Mouse (Mus musculus) forebrain, embryonic 12.5 days (tissue): ENCODE data around the gene Gm49358. TPM values are rescaled to one million over a fixed set of nuclear protein-coding genes. Genes with fewer than 3 reads are reported as not detected.
A peak's percentile ranks its signal among the peaks of the same experiment; 100 is the strongest.

Experiments used
- ATAC-seq: fragments of 200-750 bp; cut with Nextera tagmentation; 2 replicates; pipeline ENCODE4 v1.8.0; 2017; ENCODE audit warnings: moderate TSS enrichment; ENCODE audit not compliant: low FRiP score
- H3K27ac ChIP-seq: fragments of 300-500 bp; sonication (generic); 2 replicates; pipeline ENCODE4 v1.5.1; 2016; ENCODE audit warnings: mild to moderate bottlenecking
- H3K27me3 ChIP-seq: fragments of 300-500 bp; sonication (generic); 2 replicates; pipeline ENCODE4 v1.6.1; 2016; ENCODE audit warnings: mild to moderate bottlenecking
- H3K36me3 ChIP-seq: fragments of 300-500 bp; sonication (generic); replicated peaks from 2 replicates; pipeline ENCODE4 v1.6.1; 2016; ENCODE audit warnings: mild to moderate bottlenecking
- H3K4me1 ChIP-seq: fragments of 300-500 bp; sonication (generic); 2 replicates; pipeline ENCODE4 v1.6.1; 2016
- H3K4me2 ChIP-seq: fragments of 300-500 bp; sonication (generic); 2 replicates; pipeline ENCODE4 v1.6.1; 2016; ENCODE audit warnings: mild to moderate bottlenecking, moderate library complexity
- H3K4me3 ChIP-seq: fragments of 300-500 bp; sonication (generic); replicated peaks from 2 replicates; pipeline ENCODE4 v1.5.1; 2016; ENCODE audit warnings: mild to moderate bottlenecking
- H3K9ac ChIP-seq: fragments of 300-500 bp; sonication (generic); 2 replicates; pipeline ENCODE4 v1.6.1; 2016; ENCODE audit warnings: mild to moderate bottlenecking
- H3K9me3 ChIP-seq: fragments of 300-500 bp; sonication (generic); 2 replicates; pipeline ENCODE4 v1.6.1; 2016
- WGBS: fragments of 180-500 bp; shearing (Covaris S2); methylation state at CpG from one replicate; pipeline ENCODE4 v1.1.7; 2016; 5-methylcytosine and 5-hydroxymethylcytosine counted together
- polyA plus RNA-seq: library from polyadenylated mRNA; unstranded; fragments of >200 nt; fragmentation: Nextera tagmentation; extraction: Ambion mirVana; gene quantifications from 2 replicates; pipeline ENCODE4 v1.2.1, GENCODE M21; 2016

The Gm49358 gene
- polyA plus RNA-seq, 1 experiment from 2014 or later, result not detected

DNA sequence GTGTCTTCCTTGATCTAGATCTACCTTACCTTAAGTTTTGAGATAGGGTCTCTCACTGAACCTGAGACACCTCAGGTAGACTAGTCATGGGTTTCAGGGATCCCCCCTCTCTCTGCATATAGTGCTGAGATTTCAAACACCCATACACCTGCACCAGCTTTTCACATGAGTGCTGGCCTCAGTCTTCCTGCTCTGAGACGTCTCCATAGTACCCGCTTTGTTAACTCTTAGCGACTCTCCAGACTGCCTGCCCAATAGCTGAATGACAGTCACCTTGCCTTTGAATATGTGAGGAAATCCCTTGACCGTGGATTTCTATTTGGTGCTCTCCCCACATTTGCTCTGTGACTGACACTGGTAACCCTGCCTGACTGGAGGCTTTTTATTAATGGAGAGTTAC is 30.4 kb downstream of the Gm49358 start:
- Histone ChIP-seq H3K9me3 (no peaks in the 10 kb centered on the region), H3K27me3 (no peaks in the 10 kb centered on the region), H3K4me1 (no peaks in the 10 kb centered on the region), H3K27ac (no peak overlapping the region), H3K36me3 (no peaks in the 10 kb centered on the region), H3K4me2 (no peak overlapping the region), H3K4me3 (no peak overlapping the region), H3K9ac (no peak overlapping the region)
- 89% methylated on average over 4 of the region's 4 CpGs for WGBS
- no peak for ATAC-seq

DNA sequence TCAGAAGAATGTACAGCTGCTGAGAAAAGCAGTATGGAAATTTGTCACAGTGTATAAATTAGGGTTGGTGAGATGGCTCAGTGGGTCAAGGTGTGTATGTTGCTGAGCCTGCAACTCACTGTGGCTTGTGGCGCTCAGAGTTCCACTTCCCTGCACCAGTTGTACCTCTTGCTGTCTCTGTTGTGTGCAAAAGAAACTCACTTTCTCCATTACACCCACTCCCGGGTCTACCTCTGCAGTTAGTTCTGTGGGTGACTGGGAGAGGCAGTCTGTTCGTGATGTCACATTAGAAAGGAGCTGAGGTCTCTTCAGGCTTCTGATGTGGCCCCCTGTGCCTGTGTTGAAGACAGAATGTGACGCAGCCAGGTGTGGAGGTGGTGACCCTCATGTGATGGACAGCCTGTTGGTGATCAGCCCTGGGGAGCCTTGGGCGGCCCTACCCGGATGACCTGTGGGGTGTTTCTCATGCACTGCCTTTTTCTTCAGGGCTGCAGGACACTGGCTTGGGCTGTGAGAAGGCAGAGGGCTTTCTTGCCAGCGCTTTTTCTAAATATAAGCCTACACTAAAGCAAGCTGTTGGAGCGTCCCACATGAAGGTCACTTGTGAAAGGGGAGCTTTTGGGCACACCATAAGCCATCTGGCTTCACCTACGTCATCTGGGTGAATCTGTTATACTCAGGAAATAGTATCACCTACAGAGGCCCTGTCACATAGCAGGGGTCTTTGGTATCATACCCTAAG is 31.2 kb downstream of the Gm49358 start:
- H3K4me2 ChIP-seq, result no peak overlapping the region
- H3K27me3 ChIP-seq, result no peaks in the 10 kb centered on the region
- no peaks in the 10 kb centered on the region for H3K4me1 ChIP-seq
- no peak overlapping the region for H3K4me3 ChIP-seq
- H3K36me3 ChIP-seq, result no peaks in the 10 kb centered on the region
- WGBS, result 90% methylated on average over 9 of the region's 9 CpGs
- H3K9ac ChIP-seq, result no peak overlapping the region
- H3K9me3 ChIP-seq, result no peaks in the 10 kb centered on the region
- no peak for ATAC-seq
- H3K27ac ChIP-seq, result no peak overlapping the region

DNA sequence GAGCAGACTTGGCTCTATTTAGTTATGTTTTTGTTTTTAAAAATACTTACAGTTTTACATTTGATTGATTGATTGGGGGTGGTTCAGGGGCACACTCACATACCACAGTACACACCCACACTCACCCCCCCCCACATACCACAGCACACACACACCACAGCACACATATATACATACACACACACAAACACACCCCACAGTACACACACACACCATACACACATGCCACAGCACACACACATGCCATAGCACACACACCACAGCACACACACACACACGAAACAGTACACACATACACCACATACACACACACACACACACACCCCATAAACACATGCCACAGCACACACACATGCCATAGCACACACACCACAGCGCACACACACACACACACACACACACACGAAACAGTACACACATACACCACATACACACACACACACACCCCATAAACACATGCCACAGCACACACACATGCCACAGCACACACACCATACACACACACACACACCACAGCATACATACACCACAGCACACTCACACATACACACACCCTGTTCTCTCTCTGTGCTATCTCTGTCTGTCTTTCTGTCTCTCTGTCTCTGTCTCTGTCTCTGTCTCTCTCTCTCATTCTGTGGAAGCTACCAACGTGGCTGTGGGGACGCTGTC is 32.4 kb downstream of the Gm49358 start:
- Histone ChIP-seq H3K4me2 (no peak overlapping the region), H3K36me3 (no peaks in the 10 kb centered on the region), H3K4me1 (no peaks in the 10 kb centered on the region), H3K27me3 (no peaks in the 10 kb centered on the region), H3K4me3 (no peak overlapping the region), H3K9ac (no peak overlapping the region), H3K9me3 (no peaks in the 10 kb centered on the region), H3K27ac (no peak overlapping the region)
- no peak for ATAC-seq
- 93% methylated on average over 5 of the region's 5 CpGs for WGBS

- Histone ChIP-seq H3K4me2 (no peak overlapping the region), H3K9ac (no peak overlapping the region), H3K27me3 (no peaks in the 10 kb centered on the region), H3K27ac (no peak overlapping the region), H3K9me3 (no peaks in the 10 kb centered on the region), H3K36me3 (no peaks in the 10 kb centered on the region), H3K4me1 (peaks cover 6% of the 10 kb centered on the region; the same call in 1 of the 2 replicates), H3K4me3 (no peak overlapping the region)
- no peak for ATAC-seq
- 95% methylated on average over 1 of the region's 1 CpGs for WGBS
Observed at GRCm38 (mm10) chr10:86807362-86807761, 43.6 kb downstream of the Gm49358 start.

DNA sequence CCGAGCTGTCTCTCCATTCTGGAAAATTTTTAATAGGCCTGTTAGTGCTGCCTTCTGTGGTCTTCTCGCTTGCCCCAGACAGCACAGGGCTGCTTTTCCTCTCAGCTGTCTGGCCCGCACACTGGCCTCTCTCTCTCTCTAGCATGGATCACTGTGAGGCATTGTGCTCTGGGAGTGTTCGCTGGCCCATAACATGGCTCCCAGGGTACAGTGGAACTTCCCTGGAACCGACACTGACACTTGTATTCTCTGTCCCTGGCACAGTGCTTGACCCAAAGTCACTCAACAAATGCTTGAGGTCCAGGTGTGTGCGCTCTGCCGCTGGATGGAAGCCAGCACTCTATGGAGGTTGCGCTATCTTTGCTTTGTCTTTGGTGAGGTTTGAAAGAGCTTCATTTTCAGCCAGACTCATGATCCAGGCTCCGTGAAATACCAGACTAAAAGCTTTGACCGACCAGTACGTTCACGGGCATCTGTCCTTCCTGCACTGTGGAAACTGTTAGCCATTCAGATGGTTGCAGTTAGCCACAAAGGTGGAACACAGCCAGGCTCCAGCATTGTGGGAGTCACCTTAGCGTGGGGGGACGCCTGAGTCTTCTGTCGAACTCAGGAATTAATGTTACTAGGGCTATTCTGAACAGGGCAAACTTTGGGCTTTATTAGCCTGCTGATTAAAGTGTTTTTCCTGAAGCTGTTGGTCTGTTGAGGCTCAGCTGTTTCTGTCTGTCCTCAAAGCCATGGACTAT is 44.4 kb downstream of the Gm49358 start:
- peaks cover 6% of the 10 kb centered on the region; the same call in 1 of the 2 replicates for H3K4me1 ChIP-seq
- no peaks in the 10 kb centered on the region for H3K9me3 ChIP-seq
- H3K36me3 ChIP-seq, result 0 out of 2 replicates have a peak, but pooled peaks cover 4% of the 10 kb centered on the region
- H3K9ac ChIP-seq, result no peak overlapping the region
- 82% methylated on average over 15 of the region's 15 CpGs for WGBS
- 0 out of 2 replicates have a peak, but pooled peaks have one; percentile 14 for ATAC-seq
- no peaks in the 10 kb centered on the region for H3K27me3 ChIP-seq
- H3K4me3 ChIP-seq, result no peak overlapping the region
- H3K27ac ChIP-seq, result peak overlapping the region; percentile 31; the same call in 1 of the 2 replicates
- H3K4me2 ChIP-seq, result no peak overlapping the region

- Histone ChIP-seq H3K4me1 (peaks cover 6% of the 10 kb centered on the region; the same call in 1 of the 2 replicates), H3K9ac (no peak overlapping the region), H3K27me3 (no peaks in the 10 kb centered on the region), H3K27ac (no peak overlapping the region), H3K9me3 (no peaks in the 10 kb centered on the region), H3K36me3 (0 out of 2 replicates have a peak, but pooled peaks cover 4% of the 10 kb centered on the region), H3K4me2 (no peak overlapping the region), H3K4me3 (no peak overlapping the region)
- WGBS, result 87% methylated on average over 9 of the region's 9 CpGs
- ATAC-seq, result no peak
Observed at GRCm38 (mm10) chr10:86810000-86810399, 46.2 kb downstream of the Gm49358 start.

DNA sequence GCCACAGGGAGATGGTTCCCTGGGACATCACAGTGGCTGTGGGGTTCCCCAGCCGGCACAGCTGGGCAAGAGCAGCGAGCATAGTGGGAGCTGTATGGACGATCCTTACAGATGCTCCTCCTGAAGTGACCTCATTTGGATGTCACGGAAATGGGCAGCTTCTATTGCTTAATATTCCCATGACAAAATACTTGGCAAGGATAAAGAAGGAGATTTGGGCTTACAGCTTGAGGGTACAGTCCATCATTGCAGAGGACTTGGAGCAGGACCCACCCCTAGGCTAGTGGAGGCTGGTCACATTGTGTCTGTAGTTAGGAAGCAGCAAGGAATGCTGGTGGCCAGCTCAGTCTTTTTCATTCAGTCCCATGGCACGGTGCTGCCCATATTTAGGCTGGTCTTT is 46.8 kb downstream of the Gm49358 start:
- no peak overlapping the region for H3K9ac ChIP-seq
- H3K27me3 ChIP-seq, result no peaks in the 10 kb centered on the region
- H3K27ac ChIP-seq, result no peak overlapping the region
- H3K9me3 ChIP-seq, result no peaks in the 10 kb centered on the region
- 92% methylated on average over 5 of the region's 5 CpGs for WGBS
- 0 out of 2 replicates have a peak, but pooled peaks cover 4% of the 10 kb centered on the region for H3K36me3 ChIP-seq
- peaks cover 6% of the 10 kb centered on the region; the same call in 1 of the 2 replicates for H3K4me1 ChIP-seq
- H3K4me3 ChIP-seq, result no peak overlapping the region
- no peak overlapping the region for H3K4me2 ChIP-seq
- ATAC-seq, result no peak

DNA sequence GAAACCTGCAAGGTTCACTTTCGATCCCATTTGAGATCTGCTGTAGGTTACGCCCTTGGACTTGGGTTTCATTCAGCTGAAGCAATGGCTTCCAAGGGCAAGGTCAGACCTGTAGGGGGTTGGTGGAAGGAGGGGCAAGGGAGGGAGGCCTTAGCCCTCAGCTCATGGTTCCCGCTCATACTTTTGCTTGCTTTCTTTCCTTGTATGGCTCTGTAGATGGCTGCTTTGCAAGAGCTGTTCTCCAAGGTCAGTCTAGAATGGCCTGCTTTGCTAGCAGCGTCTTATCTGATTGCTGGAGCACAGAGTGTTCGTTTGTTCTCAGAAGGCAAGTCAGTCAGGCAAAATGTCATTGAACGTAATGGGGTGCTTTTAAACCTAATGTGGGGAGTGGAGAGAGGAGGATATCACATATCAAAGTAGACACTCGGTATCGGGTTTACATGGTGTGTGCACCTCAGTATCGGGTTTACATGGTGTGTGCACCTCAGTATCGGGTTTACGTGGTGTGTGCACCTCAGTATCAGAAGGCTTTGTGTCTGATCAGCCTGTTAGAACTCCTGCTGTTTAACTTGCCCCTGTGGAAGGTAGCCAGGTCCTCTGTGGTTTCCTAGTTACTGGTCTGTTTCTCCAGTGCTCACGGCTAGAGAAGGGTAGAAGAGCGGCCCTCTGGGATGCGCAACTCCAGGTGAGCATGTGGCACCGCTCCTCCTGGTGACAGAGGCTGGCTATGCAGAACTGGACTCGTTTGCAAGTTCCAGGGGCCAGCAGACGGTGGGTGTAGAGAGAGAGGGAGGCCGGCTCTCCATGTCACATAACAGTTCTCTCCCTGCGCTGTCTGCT is 50.7 kb downstream of the Gm49358 start:
- Histone ChIP-seq H3K4me3 (no peak overlapping the region), H3K9ac (no peak overlapping the region), H3K27me3 (no peaks in the 10 kb centered on the region), H3K4me1 (peaks cover 4% of the 10 kb centered on the region), H3K36me3 (0 out of 2 replicates have a peak, but pooled peaks cover 4% of the 10 kb centered on the region), H3K4me2 (no peak overlapping the region), H3K9me3 (no peaks in the 10 kb centered on the region), H3K27ac (no peak overlapping the region)
- 81% methylated on average over 19 of the region's 19 CpGs for WGBS
- no peak for ATAC-seq

DNA sequence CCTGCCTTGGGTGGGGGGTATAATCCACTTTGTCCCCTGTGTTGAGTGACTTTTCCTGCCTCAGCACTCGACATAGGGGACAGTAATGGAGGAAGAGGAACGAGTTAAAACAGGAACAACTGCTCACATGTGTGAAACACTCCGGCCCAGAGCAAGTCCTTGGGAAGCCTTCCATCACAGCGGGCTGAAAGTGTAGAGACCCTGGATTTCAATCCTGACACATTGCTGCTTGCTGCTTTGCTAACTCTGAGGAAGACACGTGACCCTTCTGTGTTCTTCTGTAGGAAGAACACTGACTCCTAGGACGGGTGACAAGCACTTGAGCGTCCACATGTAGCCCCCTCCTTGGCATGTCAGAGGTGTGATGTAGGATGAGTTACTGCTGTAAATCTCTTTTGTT is 51.4 kb downstream of the Gm49358 start:
- Histone ChIP-seq H3K9me3 (no peaks in the 10 kb centered on the region), H3K36me3 (0 out of 2 replicates have a peak, but pooled peaks cover 4% of the 10 kb centered on the region), H3K9ac (no peak overlapping the region), H3K27ac (no peak overlapping the region), H3K4me2 (no peak overlapping the region), H3K4me1 (peaks cover 10% of the 10 kb centered on the region), H3K4me3 (no peak overlapping the region), H3K27me3 (no peaks in the 10 kb centered on the region)
- no peak for ATAC-seq
- 85% methylated on average over 7 of the region's 7 CpGs for WGBS

GRCm38 (mm10) chr10:86819649-86820165 is 55.9 kb downstream of the Gm49358 start:
- H3K4me2 ChIP-seq, result no peak overlapping the region
- no peaks in the 10 kb centered on the region for H3K9me3 ChIP-seq
- H3K36me3 ChIP-seq, result peaks cover 6% of the 10 kb centered on the region
- 31% methylated on average over 8 of the region's 8 CpGs for WGBS
- no peak overlapping the region for H3K4me3 ChIP-seq
- H3K4me1 ChIP-seq, result peaks cover 14% of the 10 kb centered on the region
- no peak for ATAC-seq
- no peaks in the 10 kb centered on the region for H3K27me3 ChIP-seq
- H3K27ac ChIP-seq, result 0 out of 2 replicates have a peak overlapping the region, but pooled peaks have one; percentile 20
- H3K9ac ChIP-seq, result no peak overlapping the region

DNA sequence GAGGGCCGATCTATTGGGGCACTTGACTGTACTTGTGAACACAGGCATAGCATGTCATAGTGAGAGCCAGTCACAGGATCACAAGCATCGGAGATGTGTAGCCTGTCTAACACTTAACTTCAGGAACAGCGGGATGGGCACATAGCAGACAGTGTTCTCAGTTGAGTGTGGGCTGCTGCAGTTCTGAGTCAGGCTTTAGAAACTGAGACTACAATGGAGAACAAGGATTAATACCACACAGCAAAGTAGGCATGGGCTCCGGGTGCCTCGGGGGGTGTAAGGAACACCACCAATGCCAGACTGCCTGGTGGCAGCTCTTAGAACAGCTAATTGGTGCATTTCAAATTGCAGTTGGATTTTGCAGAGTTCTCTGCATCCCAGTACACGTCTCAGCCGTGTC is 57.2 kb downstream of the Gm49358 start:
- H3K4me1 ChIP-seq, result peaks cover 18% of the 10 kb centered on the region
- no peak overlapping the region for H3K4me2 ChIP-seq
- no peaks in the 10 kb centered on the region for H3K27me3 ChIP-seq
- ATAC-seq, result no peak
- H3K36me3 ChIP-seq, result peaks cover 6% of the 10 kb centered on the region
- no peak overlapping the region for H3K27ac ChIP-seq
- H3K9me3 ChIP-seq, result no peaks in the 10 kb centered on the region
- 89% methylated on average over 7 of the region's 7 CpGs for WGBS
- H3K4me3 ChIP-seq, result no peak overlapping the region
- no peak overlapping the region for H3K9ac ChIP-seq
